Mouse (Mus musculus) heart, postnatal 36 days (tissue): ENCODE data around the gene Fndc7. TPM values are rescaled to one million over a fixed set of nuclear protein-coding genes. Genes with fewer than 3 reads are reported as not detected.
"Not testable (repeated sequence)": the region's sequence is repeated elsewhere in the genome, so short reads cannot be mapped to it uniquely, and the experiment has no call there.

ENCODE experiments used
- DNase-seq, 2 experiments: peaks; one replicate each; pipeline ENCODE4 v3.0.0; 2021 to 2022
- intact Hi-C: fragments of 180-260 bp; cut with DNase I; formaldehyde crosslinking; loops from one replicate; pipeline ENCODE4 v1.15.1; 2025
- total RNA-seq, 2 experiments: library from RNA; stranded (reverse); gene quantifications; 2 replicates each; pipeline ENCODE4 v1.2.3; 2021

The Fndc7 gene
- total RNA-seq, 2 experiments from 2014 or later, result 0.08 TPM; not detected in 1

DNA sequence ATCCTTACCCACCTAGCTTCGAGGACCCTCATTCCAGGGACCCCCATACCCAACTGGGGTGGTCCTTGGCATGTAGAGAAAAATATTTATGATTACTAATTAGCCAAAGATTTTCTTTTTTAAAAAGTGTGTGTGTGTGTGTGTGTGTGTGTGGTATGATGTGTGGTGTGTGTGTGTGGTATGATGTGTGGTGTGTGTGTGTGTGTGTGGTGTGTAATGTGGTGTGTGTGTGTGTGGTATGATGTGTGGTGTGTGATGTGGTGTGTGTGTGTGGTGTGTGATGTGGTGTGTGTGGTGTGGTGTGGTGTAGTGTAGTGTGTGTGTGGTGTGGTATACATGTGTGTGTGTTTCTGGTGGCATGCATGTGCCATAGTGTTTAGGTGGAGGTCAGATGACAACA lies 2.3 kb upstream of the Fndc7 start:
- no peak for DNase-seq
- intact Hi-C loops, result no loop called here

DNA sequence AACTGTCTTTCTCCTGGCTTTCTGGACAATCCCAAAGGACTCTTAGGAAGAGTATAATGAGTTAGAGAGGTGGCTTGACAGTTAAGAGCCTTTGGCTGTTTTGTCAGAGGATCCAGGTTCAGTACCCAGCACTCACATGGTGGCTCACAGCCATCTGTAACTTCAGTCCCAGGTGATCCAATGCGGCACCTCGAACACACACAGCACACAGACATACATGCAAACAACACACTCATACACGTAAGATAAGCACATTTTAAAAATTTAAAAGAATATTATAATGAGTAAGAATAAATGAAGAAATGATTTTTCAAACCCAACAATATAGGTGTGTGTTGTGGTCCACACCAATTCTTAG lies 2.2 kb downstream of the Fndc7 start:
- DNase-seq, result no peak
- intact Hi-C loops, result no loop called here

DNA sequence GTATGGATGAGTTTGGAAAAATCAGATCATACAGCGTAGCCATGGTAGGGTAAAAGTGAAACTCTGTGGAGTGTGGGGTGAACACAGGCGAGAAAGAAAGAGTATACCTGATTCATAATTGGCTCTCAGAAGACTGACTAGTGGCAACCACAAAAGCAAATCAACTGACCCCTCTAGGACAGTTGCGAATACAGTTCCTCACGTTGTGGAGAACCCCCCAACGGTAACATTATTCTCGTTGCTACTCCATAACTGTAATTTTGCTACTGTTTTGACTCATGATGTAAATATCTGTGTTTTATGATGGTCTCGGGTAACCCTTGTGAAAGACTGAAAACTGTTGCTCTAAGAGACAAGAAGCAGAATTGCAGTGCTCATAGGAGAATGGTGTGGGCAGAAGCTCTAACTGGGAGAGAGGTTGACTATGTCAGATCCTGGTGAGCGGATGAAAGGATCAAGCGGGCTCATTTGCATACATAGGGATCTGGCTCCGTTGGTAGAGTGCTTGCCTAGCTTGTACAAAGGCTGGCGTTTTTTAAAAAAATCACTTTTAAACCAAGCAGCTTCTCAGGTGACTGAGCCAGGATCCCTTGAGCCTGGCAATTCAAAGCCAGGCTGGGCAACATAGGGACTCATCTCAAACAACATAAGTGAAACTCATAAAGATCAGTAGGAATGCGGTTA lies 2.7 kb downstream of the Fndc7 start:
- intact Hi-C loops, result no loop called here
- DNase-seq, result no peak

DNA sequence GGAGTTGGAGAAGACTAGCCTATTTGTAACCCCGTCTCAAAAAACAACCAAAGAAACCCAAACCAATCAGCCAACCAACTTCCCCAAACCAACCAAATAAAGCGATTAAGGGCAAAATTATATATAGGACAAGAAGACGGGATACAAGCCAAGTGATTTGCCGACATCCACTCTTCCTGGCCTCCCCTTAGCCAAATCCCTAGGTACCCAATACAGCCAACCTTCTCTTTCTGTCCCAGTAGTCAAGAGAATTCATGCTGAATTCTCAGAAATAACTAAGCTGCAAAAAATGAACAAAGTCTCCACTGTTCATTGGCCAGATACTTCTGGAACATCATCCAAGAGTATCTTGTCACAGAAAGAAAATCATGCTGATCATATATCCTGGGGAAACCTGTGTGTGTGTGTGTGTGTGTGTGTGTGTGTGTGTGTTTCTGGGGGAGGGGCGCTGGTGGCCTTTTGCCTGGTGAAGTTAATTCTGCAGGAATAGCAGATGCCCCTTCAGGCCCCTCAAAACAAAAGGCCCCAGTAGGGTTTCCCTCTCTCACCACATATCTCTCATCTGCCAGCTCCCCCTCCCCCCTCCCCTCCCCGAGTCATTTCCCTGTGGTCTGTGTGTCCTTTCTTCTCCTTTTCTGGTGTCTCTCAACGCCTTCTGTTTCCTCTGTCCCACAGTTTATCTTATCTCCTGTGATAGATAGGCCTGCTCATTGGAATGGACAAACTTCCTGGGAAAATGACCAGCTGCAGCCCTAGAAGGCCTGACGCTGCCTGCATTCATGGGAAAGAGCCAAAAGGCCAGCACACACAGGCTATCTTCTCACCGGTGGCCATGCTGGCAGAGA lies 3.9 kb downstream of the Fndc7 start:
- DNase-seq, result peak in 1 of 2 experiments; percentile 30
- intact Hi-C loops, result no loop called here

DNA sequence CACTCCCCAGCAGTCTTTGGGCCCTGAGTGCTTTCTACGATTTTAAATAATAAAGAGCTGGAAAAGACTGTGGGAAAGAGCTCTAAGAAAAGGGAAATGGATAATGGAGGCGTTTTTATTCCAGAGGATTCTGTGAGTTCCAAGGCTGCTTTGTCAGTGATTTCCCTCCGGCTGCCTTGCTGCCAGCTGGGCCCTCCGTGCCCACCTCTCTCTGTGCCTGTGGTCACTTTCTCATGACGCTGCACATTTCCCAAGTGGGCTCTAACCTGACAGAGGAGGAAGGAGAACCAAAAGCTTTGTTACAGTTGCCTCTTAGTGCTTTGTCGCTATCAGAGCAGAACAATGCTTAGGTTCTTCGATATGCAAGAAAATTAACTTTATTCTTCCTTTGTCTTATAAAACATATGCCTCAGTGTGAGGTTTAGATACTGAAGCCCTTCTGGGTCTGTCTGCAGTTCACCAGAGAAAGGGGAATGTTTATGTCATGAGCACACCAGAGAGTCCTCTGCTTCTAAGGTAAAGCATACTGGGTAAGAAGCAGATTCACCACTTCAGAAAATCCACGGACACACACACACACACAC lies 5.0 kb downstream of the Fndc7 start:
- no peak for DNase-seq
- intact Hi-C loops, result no loop called here

DNA sequence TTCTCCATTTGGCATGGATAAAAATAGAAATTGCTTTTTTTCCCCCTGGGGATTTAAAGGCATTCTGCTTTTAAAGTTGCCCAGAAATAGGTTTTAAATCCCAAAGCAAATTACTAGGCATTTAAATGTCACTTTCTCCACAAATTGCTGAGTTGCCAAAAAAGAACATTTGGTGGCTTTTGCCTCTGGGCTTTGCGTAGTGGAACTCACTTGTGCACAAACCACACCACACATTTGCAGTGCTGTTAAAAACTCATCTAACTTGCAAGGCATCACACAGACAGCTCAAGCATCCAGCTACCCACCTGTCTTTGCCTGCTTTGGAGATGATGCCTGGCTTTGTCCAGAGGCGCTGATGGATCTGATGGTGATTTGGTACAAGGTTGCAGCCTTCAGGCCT lies 6.7 kb downstream of the Fndc7 start:
- DNase-seq, result no peak
- intact Hi-C loops, result no loop called here

DNA sequence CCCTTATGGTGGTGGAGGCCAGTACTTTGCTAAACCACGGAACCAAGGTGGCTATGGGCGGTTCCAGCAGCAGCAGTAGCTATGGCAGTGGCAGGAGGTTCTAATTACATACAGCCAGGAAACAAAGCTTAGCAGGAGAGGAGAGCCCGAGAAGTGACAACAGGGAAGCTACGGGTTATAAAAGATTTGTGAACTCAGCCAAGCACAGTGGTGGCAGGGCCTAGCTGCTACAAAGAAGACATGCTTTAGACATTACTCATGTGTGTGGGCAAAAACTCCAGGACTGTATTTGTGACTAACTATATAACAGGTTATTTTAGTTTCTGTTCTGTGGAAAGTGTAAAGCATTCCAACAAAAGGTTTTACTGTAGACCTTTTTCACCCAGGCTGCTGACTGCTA lies 7.9 kb downstream of the Fndc7 start:
- intact Hi-C loops, DNase-seq: not testable (repeated sequence)

DNA sequence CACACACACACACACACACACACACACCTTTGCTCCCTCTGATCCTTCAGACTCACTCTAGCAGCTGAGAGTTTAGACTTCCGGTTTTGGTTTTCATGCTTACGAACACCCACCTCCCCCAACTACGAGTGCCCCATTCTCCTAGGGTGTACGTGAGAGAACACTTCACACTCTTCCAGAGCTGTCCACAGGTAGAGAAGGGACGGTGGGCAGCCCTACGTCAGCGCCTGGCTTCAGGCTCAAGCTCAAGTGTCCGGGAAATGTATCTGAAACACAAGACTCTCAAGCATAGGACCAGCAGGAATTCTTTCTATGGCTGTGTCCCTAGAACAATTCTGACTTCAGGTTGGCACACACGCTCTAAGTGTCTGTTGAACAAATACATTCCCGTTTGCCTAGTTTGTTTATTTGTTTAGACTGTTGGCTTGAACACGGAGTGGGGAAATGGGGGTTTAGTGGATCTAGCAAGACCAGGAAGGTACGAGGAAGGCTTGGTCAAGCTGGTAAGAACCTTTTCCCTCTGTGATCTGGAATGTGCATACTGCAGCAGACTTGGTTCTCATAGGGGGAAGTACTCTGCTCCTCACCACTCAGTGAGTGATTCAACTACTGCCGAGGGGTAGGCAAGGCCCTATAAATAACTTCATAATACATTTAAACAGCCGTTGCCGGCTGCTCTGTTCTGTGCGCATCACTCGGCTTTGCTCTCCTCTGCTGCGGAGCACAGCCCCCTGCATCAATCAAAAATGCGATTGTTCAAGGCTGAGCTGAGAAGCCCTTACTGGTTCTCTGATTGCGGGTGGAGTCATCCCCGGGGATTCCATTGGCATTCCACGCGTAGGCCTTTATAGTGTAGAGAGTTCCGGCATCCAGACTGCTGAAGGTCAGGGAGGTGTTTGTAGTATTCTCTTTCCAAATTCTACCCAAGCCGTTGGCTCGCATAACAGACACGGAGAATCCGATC lies 9.0 kb downstream of the Fndc7 start:
- DNase-seq, result peak in 1 of 2 experiments; percentile 20
- intact Hi-C loops, result no loop called here

DNA sequence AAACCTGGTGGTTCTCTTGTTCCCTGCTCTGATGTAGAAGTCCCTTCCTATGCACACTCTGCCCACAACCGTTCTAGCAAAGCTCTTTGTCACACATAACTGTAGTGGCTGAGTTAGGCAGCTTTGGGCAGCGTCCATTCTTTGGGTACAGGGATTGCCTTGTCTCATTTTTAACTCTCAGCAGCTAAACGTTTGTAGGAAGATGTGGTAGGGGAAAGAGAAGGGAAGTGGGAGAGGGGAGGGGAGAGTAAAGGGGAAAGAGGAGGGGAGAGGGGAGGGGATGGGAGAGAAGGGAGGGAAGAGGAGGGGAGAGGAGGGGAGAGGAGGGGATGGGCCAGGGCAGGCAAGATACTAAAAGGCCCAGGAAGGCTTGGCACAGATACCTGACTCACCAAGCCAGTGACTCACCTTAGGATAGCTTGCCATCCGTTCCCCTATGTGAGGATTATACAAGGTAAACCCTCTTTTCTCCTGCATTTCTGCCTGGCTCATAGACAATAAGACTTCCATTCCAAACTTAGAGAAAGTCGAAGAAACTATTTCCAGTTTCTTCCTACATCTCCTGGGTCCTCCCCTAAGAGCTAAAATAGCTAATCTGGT lies 9.9 kb downstream of the Fndc7 start:
- intact Hi-C loops, result no loop called here
- no peak for DNase-seq

DNA sequence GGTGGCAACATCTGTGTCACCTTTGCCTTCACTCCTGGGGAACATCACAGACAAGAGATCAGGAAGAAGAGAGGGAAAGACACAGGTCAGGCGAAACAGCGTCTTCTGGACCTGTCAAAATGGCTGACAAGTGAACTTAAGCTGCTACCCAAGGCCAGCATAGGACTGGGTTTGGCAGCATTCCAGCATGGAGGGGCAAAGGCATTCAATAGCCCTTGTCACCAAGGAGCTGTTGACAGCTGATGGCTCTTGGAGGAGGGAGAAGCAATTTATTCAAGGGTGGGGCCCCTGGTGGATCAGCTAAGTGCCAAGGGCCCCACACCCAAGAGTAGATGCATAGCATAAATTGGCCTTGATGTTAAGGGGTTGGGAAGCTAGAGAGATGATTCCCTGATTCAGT lies 10.7 kb downstream of the Fndc7 start:
- intact Hi-C loops, result no loop called here
- no peak for DNase-seq

DNA sequence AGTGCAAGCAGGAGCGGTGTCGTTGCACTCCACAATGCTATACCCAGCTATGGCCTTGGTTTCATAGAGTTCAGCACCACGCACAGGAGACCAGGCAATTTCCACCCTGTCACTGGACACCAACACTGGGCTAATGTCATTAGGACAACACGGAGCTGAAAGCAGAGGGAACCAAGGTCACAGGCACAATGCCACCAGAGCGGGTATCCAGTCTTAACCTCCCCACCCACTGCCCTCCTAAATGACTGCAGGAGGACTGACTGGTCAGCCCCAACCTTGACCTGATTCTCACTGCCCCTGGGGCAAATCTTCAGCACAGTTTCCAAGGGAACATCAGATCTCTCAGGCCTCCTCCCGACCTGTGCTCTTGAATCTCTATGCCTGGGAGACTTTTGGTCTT lies 19.2 kb downstream of the Fndc7 start:
- intact Hi-C loops, result no loop called here
- no peak for DNase-seq

DNA sequence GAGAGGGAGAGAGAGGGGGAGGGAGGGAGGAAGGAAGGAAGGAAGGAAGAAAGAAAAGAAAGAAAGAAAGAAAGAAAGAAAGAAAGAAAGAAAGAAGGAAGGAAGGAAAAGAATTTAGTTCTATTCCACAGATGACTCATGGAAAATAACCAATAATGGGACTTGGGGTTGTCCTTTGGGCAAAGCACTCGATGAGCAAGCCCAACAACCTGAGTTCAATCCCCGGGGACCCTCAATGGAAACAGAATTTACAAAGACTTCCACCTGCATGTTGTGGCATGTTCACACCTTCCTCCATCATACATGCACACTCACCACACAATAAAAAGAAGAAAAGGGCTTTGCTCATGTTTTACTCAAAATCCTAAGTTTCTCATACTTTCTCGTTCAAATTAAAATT lies 22.4 kb downstream of the Fndc7 start:
- DNase-seq, result no peak
- intact Hi-C loops, result no loop called here

DNA sequence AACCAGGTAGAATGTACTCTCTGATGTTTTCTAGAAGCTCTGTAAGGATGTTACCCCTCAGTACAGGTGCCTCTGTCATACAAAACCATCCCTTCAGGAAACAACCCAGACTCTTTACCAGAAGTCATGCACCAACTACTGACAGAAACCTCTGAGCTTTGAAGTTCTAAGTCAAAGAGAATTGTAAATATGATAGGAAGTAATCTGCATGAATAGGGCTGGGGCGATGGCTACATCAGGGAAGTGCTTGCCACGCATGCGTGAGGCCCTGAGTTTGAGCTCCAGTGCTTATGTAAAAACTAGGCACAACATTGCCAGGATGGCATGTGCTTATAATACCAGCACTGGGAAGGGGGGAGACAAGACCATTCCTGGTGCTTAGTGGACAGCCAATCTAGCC lies 24.1 kb downstream of the Fndc7 start:
- DNase-seq, result no peak
- intact Hi-C loops, result no loop called here

DNA sequence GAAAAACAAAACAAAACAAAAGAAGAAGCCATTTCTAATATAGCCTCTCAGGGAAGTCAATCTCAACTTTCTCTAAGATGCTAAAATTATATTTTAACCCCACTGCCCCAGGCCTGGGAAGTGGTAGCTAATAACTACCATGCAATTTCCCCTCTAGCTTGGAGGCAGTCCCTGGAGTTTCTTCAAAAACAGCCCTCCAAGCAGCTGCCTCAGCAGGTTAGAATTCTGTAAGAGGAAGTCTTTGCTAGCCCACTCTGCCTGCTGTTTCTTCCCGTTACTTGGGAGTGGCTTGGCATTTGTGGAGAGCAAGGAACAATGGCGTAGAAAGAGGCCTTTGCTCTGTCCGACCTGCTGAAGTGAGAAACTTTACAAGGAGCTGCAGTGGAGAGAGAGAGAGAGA lies 24.7 kb downstream of the Fndc7 start:
- no peak for DNase-seq
- intact Hi-C loops, result no loop called here

DNA sequence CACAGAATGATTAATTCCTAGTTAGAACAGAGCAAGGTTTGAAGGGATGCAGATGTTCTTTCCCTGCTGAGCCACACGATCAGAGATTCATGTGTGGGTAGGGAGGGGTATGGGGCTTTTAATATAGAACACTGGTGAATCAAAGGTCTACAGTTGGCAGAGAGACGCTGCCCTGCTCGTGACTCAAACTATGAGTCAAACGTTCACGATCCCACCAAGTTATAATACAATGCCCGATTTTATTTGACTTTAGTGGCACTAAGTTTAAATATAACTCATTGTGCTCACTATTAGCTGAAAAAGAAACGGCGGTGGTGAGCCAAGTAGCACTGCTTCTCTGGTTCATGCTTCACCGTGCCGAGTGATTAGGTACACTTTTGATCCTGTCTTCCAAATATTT lies 26.7 kb downstream of the Fndc7 start:
- intact Hi-C loops, result no loop called here
- no peak for DNase-seq

DNA sequence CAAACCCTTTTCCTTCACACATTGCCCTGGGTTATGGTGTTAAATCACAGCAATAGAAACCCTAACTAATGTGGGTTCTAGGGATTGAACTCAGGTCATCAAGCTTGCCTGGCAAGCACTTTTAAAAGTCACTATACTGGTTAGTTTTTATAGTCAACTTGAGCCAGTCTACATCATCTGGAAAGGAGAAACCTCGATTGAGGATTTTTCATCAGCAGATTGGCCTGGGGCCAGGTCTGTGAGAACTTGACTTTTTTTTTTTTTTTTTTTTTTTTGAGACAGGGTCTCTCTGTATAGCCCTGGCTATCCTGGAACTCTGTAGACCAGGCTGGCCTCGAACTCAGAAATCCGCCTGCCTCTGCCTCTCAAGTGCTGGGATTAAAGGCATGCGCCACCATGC lies 27.5 kb downstream of the Fndc7 start:
- intact Hi-C loops, result not testable (repeated sequence)

DNA sequence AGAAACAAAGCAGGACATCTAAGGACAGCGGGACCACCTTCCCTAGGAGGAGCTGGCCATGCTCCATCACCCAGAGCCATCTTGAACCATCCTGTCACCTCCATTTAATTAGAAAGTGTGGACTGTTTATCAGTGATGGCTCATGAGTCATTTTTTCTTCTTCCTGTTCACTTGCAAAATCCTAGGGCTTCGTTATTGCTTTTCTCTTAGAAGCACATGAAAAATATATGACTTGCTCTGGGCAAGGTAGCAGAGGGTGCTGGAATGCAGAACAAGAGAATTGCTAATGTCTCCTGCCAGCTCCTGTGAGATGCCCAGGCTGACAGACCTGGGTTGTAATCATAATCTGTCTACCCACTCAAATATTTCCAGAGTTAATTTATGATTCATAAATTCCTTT lies 29.0 kb downstream of the Fndc7 start:
- intact Hi-C loops, result no loop called here
- DNase-seq, result no peak

More for the DNA sequence above, 27.5 kb downstream of the Fndc7 start:
- not testable (repeated sequence) for DNase-seq

DNA sequence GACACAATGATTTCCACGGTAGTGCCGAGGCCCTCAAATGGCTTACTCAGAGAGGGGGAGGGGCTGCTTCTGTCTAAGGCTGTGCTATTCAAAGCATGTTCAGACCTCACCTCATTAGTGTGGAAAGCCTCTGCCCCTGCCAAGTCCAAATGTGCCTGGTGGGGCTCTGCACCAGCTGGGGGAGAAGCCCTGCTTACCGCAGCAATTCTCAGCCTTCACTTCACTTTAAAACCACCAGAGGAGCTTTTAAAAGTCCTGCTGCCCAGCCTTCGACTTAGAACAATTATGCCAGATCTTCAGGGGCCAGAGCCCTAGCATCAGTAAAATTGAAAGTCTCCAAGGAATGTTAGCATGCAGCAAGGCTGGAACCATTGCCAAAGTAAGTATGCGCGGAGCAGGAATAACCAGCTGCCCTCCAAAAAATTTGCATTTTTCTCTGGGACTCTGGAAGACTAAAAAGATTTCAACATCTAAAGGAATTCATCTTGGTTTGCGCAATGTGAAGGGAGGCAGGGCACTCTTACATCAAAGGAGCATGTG lies 31.5 kb downstream of the Fndc7 start:
- peak in 1 of 2 experiments; percentile 58 for DNase-seq
- intact Hi-C loops, result no loop called here

DNA sequence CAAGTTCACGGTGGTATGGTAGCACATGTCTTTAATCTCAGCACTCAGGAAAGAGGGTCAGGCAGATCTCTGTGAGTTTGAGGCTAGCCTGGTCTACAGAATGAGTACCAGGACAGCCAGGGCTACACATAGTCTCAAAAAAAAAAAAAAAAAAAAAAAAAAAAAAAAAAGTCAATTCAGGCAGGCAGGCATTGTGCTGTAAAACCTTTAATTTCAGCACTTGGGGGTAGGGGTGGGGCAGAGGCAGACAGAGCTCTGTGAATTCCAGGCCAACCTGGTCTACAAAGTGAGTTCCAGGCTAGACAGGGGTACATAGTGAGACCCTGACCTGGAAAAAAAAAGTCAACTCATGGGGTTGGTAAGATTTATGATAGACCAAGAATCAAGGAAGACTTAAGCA lies 32.1 kb downstream of the Fndc7 start:
- DNase-seq, result no peak
- intact Hi-C loops, result no loop called here

DNA sequence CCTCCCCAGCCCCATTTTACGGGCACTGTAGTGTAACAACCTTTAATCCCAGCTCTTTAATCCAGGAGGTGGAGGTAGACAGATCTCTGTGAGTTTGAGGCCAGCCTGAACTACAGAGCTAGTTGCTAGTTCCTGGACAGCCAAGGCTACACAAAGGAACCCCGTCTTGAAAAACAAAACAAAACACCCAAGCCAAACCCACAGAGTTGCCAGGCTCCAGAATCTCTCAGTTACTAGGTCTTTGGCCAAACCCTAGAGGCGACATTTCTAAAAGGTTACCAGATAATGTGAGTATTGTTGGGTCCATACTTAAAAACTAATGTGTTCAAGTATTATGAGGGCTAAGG lies 32.7 kb downstream of the Fndc7 start:
- DNase-seq, result no peak
- intact Hi-C loops, result no loop called here
